Mouse (Mus musculus): ENCODE measurements around the gene Lefty2. TPM values are rescaled to one million over a fixed set of nuclear protein-coding genes. Genes with fewer than 3 reads are reported as not detected.
A peak's percentile ranks its signal among the peaks of the same experiment; 100 is the strongest.

Lefty2 gene
- polyA plus RNA-seq, 1 experiment, result 124 TPM

DNA sequence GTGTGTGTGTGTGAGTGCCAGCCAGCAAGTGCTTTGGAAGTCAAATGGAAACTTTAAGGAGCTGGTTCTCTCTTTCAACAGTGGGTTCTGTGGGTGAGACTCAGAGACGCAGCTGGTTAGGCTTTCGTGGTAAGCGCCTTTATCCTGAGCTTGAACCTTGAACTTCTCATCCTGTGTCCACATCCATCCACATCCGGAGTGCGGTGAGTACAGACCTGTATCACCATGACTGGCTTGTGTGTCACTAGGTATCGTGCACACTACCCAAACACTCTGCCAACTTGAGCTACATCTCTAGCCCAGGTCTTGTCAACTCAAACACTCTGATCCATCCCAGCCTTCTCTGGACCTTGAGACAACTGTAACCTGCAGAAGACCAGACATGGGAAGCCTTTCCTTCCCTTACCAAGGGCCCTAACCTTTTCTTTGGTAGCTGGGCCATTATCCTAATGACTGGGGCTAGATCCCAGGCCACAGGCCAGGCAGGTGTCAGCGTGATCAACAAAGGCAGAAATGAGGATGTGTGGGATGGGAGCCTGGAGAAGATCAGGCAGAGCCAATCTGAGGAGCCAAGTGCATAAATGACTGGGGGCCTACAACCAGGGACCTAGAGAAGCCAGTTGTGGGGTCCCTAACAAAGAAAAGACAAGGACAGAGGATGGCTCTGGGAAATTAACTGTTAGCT, 48.0 kb downstream of the Lefty2 start:
- no peaks in the 10 kb centered on the region for H3K27me3 ChIP-seq (ENCODE audit: control insufficient read depth, insufficient read depth, low read length, poor library complexity, severe bottlenecking)
- H3K4me1 ChIP-seq (ENCODE audit: control insufficient read depth, insufficient read depth, low read length), result peaks cover 6% of the 10 kb centered on the region
- H3K36me3 ChIP-seq (ENCODE audit: control insufficient read depth, insufficient read depth, low read length, poor library complexity, severe bottlenecking), result no peaks in the 10 kb centered on the region
- TF ChIP-seq CTCF (IDR thresholded peaks at IDR 0.05; ENCODE audit: low read depth, low read length), result no peak
- no peaks in the 10 kb centered on the region for H3K9me3 ChIP-seq (replicated peaks; ENCODE audit: control insufficient read depth, insufficient read depth, low read length, poor library complexity, severe bottlenecking)
- H3K4me3 ChIP-seq (ENCODE audit: low read depth, low read length), result no peak overlapping the region
- H3K9ac ChIP-seq (ENCODE audit: low read depth, poor library complexity, severe bottlenecking), result no peak overlapping the region
- H3K27ac ChIP-seq (ENCODE audit: insufficient read depth, low read length), result no peak overlapping the region

GRCm38 (mm10) chr1:180941726-180942125, 48.8 kb downstream of the Lefty2 start:
- H3K36me3 ChIP-seq (ENCODE audit: control insufficient read depth, insufficient read depth, low read length, poor library complexity, severe bottlenecking), result no peaks in the 10 kb centered on the region
- TF ChIP-seq POLR2A (IDR thresholded peaks at IDR 0.05; ENCODE audit: insufficient read depth, low read length), result no peak
- TF ChIP-seq EP300 (IDR thresholded peaks at IDR 0.05; ENCODE audit: insufficient read depth, low read depth, low read length), result no peak
- TF ChIP-seq CTCF (IDR thresholded peaks at IDR 0.05; ENCODE audit: low read depth, low read length), result no peak
- H3K9me3 ChIP-seq (replicated peaks; ENCODE audit: control insufficient read depth, insufficient read depth, low read length, poor library complexity, severe bottlenecking), result no peaks in the 10 kb centered on the region
- peak overlapping the region; percentile 47 for H3K9ac ChIP-seq (ENCODE audit: low read depth, poor library complexity, severe bottlenecking)
- peak overlapping the region; percentile 64 for H3K4me3 ChIP-seq (ENCODE audit: low read depth, low read length)
- H3K27ac ChIP-seq (ENCODE audit: insufficient read depth, low read length), result no peak overlapping the region
- no peaks in the 10 kb centered on the region for H3K27me3 ChIP-seq (ENCODE audit: control insufficient read depth, insufficient read depth, low read length, poor library complexity, severe bottlenecking)
- peaks cover 10% of the 10 kb centered on the region for H3K4me1 ChIP-seq (ENCODE audit: control insufficient read depth, insufficient read depth, low read length)

DNA sequence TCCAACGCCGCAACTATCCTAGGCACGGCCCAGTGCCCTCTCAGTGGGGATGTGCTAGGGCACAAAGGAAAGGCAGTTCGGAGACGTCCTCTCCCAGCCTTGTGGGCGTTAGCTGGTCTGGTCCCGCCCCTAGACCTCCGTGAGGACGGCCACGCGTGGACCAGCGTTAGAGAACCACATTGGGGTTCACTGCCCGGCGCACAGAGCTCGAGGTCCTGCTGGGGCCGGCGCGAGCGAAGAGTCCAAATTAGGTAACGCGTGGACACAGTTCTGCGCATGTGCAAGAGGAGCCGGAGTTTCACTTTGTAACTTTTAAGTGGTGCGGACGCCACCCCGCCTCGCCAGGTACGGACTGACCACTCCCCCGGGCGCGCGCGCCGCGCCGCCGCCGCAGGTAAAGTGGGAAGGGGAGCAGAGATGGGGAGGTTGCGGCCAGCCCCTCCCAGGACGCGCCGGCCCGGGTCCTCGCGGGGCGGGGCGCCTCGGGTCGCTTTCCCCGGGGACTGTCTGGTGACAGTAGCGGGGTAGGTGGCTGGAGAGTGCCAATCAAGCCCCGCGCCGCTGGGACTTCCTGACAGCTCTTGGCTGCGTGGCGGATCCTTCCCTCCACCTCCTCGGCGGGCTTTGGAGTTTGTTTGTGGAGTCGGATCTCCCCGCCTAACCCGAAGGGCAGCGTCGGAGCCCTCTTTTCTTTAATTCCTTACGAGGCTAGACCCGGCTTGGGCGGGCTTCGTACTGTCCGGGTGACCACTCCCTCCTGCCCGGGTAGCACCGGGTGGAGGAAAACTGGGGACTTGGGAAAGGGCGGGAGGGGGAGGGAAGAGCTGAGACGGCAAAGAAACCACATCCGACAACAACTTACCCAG, 49.5 kb downstream of the Lefty2 start, which contains the start of gene Tmem63a:
TSS of gene Tmem63a (plus strand) at position 179 of the 866 bp plus-strand sequence.
- TF ChIP-seq CTCF (IDR thresholded peaks at IDR 0.05; ENCODE audit: low read depth, low read length) (no peak), POLR2A (IDR thresholded peaks at IDR 0.05; ENCODE audit: insufficient read depth, low read length) (no peak), EP300 (IDR thresholded peaks at IDR 0.05; ENCODE audit: insufficient read depth, low read depth, low read length) (no peak)
- Histone ChIP-seq H3K4me3 (ENCODE audit: low read depth, low read length) (peak within 1 kb of the TSS; percentile 64), H3K9ac (ENCODE audit: low read depth, poor library complexity, severe bottlenecking) (peak within 1 kb of the TSS; percentile 47), H3K9me3 (replicated peaks; ENCODE audit: control insufficient read depth, insufficient read depth, low read length, poor library complexity, severe bottlenecking) (no peaks in the 10 kb centered on the region), H3K36me3 (ENCODE audit: control insufficient read depth, insufficient read depth, low read length, poor library complexity, severe bottlenecking) (no peaks in the 10 kb centered on the region), H3K27me3 (ENCODE audit: control insufficient read depth, insufficient read depth, low read length, poor library complexity, severe bottlenecking) (no peaks in the 10 kb centered on the region), H3K27ac (ENCODE audit: insufficient read depth, low read length) (peak within 1 kb of the TSS; percentile 2; the same call in 1 of the 2 replicates), H3K4me1 (ENCODE audit: control insufficient read depth, insufficient read depth, low read length) (peaks cover 10% of the 10 kb centered on the region)

GRCm38 (mm10) chr1:180943032-180943644, 50.2 kb downstream of the Lefty2 start:
- TF ChIP-seq POLR2A (IDR thresholded peaks at IDR 0.05; ENCODE audit: insufficient read depth, low read length) (no peak), EP300 (IDR thresholded peaks at IDR 0.05; ENCODE audit: insufficient read depth, low read depth, low read length) (no peak), CTCF (IDR thresholded peaks at IDR 0.05; ENCODE audit: low read depth, low read length) (no peak)
- H3K4me3 ChIP-seq (ENCODE audit: low read depth, low read length), result peak overlapping the region; percentile 64
- peaks cover 10% of the 10 kb centered on the region for H3K4me1 ChIP-seq (ENCODE audit: control insufficient read depth, insufficient read depth, low read length)
- no peaks in the 10 kb centered on the region for H3K36me3 ChIP-seq (ENCODE audit: control insufficient read depth, insufficient read depth, low read length, poor library complexity, severe bottlenecking)
- no peaks in the 10 kb centered on the region for H3K9me3 ChIP-seq (replicated peaks; ENCODE audit: control insufficient read depth, insufficient read depth, low read length, poor library complexity, severe bottlenecking)
- H3K9ac ChIP-seq (ENCODE audit: low read depth, poor library complexity, severe bottlenecking), result peak overlapping the region; percentile 47
- no peaks in the 10 kb centered on the region for H3K27me3 ChIP-seq (ENCODE audit: control insufficient read depth, insufficient read depth, low read length, poor library complexity, severe bottlenecking)
- H3K27ac ChIP-seq (ENCODE audit: insufficient read depth, low read length), result peak overlapping the region; percentile 2; the same call in 1 of the 2 replicates

GRCm38 (mm10) chr1:180943896-180944295, 51.0 kb downstream of the Lefty2 start:
- no peak overlapping the region for H3K27ac ChIP-seq (ENCODE audit: insufficient read depth, low read length)
- H3K4me3 ChIP-seq (ENCODE audit: low read depth, low read length), result no peak overlapping the region
- H3K9me3 ChIP-seq (replicated peaks; ENCODE audit: control insufficient read depth, insufficient read depth, low read length, poor library complexity, severe bottlenecking), result no peaks in the 10 kb centered on the region
- H3K4me1 ChIP-seq (ENCODE audit: control insufficient read depth, insufficient read depth, low read length), result peaks cover 10% of the 10 kb centered on the region
- H3K36me3 ChIP-seq (ENCODE audit: control insufficient read depth, insufficient read depth, low read length, poor library complexity, severe bottlenecking), result no peaks in the 10 kb centered on the region
- no peak for TF ChIP-seq CTCF (IDR thresholded peaks at IDR 0.05; ENCODE audit: low read depth, low read length)
- no peak for TF ChIP-seq POLR2A (IDR thresholded peaks at IDR 0.05; ENCODE audit: insufficient read depth, low read length)
- TF ChIP-seq EP300 (IDR thresholded peaks at IDR 0.05; ENCODE audit: insufficient read depth, low read depth, low read length), result no peak
- H3K9ac ChIP-seq (ENCODE audit: low read depth, poor library complexity, severe bottlenecking), result no peak overlapping the region
- no peaks in the 10 kb centered on the region for H3K27me3 ChIP-seq (ENCODE audit: control insufficient read depth, insufficient read depth, low read length, poor library complexity, severe bottlenecking)

All from ES-Bruce4 (cell line).